Mouse (Mus musculus): ENCODE data around the gene Pbxip1. TPM values are rescaled to one million over a fixed set of nuclear protein-coding genes. Genes with fewer than 3 reads are reported as not detected.
"Not testable (repeated sequence)": the region's sequence is repeated elsewhere in the genome, so short reads cannot be mapped to it uniquely, and the experiment has no call there.

Pbxip1 gene
- polyA plus RNA-seq, 1 experiment from 2014 or later = 40.4 TPM

DNA sequence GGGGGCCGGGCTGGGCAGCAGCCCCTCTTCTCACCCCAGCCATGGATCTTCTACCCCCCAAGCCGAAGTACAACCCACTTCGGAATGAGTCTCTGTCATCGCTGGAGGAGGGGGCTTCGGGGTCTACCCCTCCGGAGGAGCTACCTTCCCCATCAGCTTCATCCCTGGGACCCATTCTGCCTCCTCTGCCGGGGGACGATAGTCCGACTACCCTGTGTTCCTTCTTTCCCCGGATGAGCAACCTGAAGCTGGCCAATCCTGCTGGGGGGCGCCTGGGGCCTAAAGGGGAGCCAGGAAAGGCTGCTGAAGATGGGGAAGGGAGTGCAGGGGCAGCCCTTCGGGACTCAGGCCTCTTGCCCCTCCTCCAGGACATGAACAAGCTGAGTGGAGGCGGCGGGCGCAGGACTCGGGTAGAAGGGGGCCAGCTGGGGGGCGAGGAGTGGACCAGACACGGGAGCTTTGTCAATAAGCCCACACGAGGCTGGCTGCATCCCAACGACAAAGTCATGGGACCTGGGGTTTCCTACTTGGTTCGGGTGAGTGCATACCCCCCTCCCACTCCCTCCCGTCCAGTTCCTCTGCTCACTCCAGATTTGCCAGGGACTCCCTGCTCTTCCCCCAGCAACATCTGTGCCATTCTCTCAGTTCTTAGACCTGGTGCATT lies 14.6 kb upstream of the Pbxip1 start:
- Histone ChIP-seq H3K4me1 (peaks cover 49% of the 10 kb centered on the region), H3K27ac (replicated peaks) (peak overlapping the region; percentile 98), H3K9me3 (replicated peaks) (no peaks in the 10 kb centered on the region), H3K4me3 (replicated peaks) (peak overlapping the region; percentile 53), H3K27me3 (no peaks in the 10 kb centered on the region), H3K4me2 (replicated peaks) (peak overlapping the region; percentile 80), H3K36me3 (peaks cover 34% of the 10 kb centered on the region), H3K9ac (peak overlapping the region; percentile 58)
- ATAC-seq (ENCODE audit: insufficient number of reproducible peaks, low FRiP score, low TSS enrichment, low read depth) = no peak
- 7% methylated on average over 22 of the region's 22 CpGs for WGBS

DNA sequence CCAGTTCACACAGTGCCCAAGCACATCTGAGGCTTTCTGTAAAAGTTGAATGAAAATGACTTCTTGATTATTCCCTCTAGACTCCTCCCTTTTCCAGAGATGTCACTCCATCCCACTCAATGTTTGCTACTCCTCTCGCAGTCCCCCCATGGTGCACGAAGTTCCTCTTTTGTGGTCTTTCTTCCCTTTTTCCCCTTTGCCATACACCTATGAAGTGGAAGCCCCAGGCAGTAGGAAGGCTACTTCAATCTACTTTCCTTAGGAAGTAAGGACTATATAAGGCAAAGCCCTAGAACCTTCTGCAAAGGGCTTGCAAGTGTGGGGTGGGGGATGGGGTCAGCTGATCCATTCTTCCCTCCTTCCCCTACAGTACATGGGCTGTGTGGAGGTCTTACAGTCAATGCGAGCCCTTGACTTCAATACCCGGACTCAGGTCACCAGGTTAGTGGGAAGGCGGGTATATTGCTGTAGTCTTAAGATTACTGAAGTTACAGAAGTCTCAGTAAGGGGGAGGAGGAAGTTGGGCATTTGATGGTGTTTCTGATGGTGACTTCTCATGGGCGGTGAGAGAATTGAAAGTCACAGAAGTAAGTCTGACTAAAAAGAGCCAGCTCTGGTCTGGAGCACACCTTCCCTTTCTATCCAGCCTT lies 13.8 kb upstream of the Pbxip1 start:
- peak overlapping the region; percentile 53 for H3K4me3 ChIP-seq (replicated peaks)
- H3K9ac ChIP-seq = no peak overlapping the region; the same call in 1 of the 2 replicates
- H3K27ac ChIP-seq (replicated peaks) = peak overlapping the region; percentile 98; the same call in 1 of the 2 replicates
- H3K36me3 ChIP-seq = peaks cover 41% of the 10 kb centered on the region
- H3K27me3 ChIP-seq = no peaks in the 10 kb centered on the region
- H3K4me2 ChIP-seq (replicated peaks) = peak overlapping the region; percentile 80
- ATAC-seq (ENCODE audit: insufficient number of reproducible peaks, low FRiP score, low TSS enrichment, low read depth) = no peak
- peaks cover 44% of the 10 kb centered on the region for H3K4me1 ChIP-seq
- 69% methylated on average over 6 of the region's 6 CpGs for WGBS
- H3K9me3 ChIP-seq (replicated peaks) = no peaks in the 10 kb centered on the region

DNA sequence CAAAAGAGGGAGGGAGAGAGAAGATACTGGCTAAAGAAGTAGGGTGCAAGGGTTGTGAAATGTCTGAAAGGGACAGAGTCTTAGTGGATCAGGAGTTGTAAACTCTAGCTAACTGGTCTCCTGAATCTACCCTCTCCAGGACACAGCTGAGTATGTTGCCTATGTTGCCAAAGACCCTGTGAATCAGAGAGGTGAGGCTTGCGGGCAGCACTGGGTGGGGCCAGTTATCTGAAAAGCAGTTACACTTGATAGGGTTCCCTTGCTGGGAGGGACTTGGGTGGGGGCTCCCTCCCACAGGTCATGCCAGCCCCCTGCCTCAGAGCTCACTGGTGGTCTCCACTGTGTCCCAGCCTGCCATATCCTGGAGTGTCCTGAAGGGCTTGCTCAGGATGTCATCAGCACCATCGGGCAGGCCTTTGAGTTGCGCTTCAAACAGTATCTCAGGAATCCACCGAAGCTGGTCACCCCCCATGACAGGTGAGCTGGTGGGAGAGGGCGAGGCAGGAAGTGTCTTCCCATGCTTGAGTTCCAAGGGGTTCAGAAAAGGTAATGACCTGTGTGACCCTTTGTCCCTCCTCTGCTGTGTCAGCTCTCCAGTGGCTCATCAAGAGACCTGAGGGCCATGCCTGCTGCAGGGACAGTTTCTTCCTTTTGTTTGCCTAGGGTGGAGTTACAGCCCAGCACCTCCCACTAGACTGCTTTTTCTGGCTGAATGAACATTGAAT lies 11.9 kb upstream of the Pbxip1 start:
- Histone ChIP-seq H3K27ac (replicated peaks) (no peak overlapping the region), H3K9ac (no peak overlapping the region), H3K9me3 (replicated peaks) (no peaks in the 10 kb centered on the region), H3K4me3 (replicated peaks) (no peak overlapping the region), H3K36me3 (peaks cover 46% of the 10 kb centered on the region), H3K27me3 (no peaks in the 10 kb centered on the region), H3K4me1 (peaks cover 39% of the 10 kb centered on the region), H3K4me2 (replicated peaks) (no peak overlapping the region)
- ATAC-seq (ENCODE audit: insufficient number of reproducible peaks, low FRiP score, low TSS enrichment, low read depth) = no peak
- WGBS = 91% methylated on average over 5 of the region's 5 CpGs

DNA sequence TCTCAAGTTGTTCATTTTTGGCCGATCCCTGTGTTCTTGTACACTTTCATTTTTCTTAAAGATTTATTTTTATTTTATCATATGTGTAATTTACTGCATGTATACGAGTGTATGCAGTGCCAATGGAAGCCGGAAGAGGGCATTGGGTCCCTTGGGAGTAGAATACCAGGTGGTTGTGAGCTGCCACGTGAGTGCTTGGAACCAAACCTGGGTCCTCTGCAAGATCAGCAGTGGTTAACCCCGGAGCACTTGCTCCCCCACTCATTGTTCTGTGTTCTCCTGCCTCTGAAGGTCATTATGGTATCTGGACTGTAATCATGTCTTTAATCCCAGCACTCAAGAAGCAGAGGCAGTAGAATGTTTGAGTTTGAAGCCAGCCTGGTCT lies 11.4 kb upstream of the Pbxip1 start:
- Histone ChIP-seq H3K4me3 (replicated peaks) (no peak overlapping the region), H3K27me3 (no peaks in the 10 kb centered on the region), H3K4me1 (peaks cover 34% of the 10 kb centered on the region), H3K4me2 (replicated peaks) (no peak overlapping the region), H3K9ac (no peak overlapping the region), H3K9me3 (replicated peaks) (no peaks in the 10 kb centered on the region), H3K36me3 (peaks cover 46% of the 10 kb centered on the region), H3K27ac (replicated peaks) (no peak overlapping the region)
- WGBS = 81% methylated on average over 5 of the region's 5 CpGs
- ATAC-seq (ENCODE audit: insufficient number of reproducible peaks, low FRiP score, low TSS enrichment, low read depth) = no peak

DNA sequence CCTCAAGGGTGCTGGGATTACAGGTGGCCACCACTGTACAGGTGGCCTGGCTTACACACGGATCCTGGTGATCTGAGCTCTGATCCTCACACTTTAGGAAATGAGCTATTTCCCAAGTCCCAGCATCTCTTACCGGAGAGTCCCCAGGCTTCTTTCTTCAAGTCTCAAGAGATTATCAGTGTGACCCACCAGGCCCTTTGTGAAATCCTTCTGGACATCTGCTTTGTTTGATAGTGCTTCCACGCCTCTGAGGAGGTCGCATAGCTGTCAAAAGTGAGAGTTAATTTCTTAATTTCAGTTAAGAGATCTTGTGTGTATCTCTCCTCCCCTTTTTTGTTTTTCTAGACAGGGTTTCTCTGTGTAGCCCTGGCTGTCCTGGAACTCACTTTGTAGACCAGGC lies 10.6 kb upstream of the Pbxip1 start:
- no peak overlapping the region for H3K4me2 ChIP-seq (replicated peaks)
- H3K27ac ChIP-seq (replicated peaks) = no peak overlapping the region
- H3K9me3 ChIP-seq (replicated peaks) = no peaks in the 10 kb centered on the region
- no peaks in the 10 kb centered on the region for H3K27me3 ChIP-seq
- H3K4me3 ChIP-seq (replicated peaks) = no peak overlapping the region
- H3K4me1 ChIP-seq = peaks cover 28% of the 10 kb centered on the region
- 90% methylated on average over 4 of the region's 4 CpGs for WGBS
- ATAC-seq (ENCODE audit: insufficient number of reproducible peaks, low FRiP score, low TSS enrichment, low read depth) = no peak
- no peak overlapping the region for H3K9ac ChIP-seq
- H3K36me3 ChIP-seq = peaks cover 46% of the 10 kb centered on the region

DNA sequence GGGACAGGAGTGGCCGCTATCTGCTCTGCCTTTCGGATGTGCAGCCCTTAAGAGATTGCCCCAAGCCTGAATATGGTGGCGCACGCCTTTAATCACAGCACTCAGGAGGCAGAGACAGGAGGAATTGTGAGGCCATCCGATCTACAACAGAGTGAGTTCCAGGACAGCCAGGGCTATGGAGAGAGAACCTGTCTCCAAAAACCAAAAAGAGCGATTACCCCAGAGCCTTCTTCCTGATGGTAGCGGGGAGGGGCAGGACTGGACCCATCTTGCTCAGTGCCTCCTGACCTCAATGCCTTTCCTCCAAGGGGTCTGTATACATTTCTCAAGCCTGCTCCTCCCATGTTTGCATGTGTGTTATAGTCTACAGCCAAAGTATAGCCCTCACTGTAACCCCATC lies 7.5 kb upstream of the Pbxip1 start:
- not testable (repeated sequence) for ATAC-seq (ENCODE audit: insufficient number of reproducible peaks, low FRiP score, low TSS enrichment, low read depth); H3K9ac ChIP-seq; H3K4me3 ChIP-seq (replicated peaks); H3K9me3 ChIP-seq (replicated peaks); H3K4me2 ChIP-seq (replicated peaks); H3K27me3 ChIP-seq; H3K27ac ChIP-seq (replicated peaks)
- Histone ChIP-seq H3K4me1 (peaks cover 17% of the 10 kb centered on the region), H3K36me3 (peaks cover 59% of the 10 kb centered on the region)
- 91% methylated on average over 7 of the region's 7 CpGs for WGBS

DNA sequence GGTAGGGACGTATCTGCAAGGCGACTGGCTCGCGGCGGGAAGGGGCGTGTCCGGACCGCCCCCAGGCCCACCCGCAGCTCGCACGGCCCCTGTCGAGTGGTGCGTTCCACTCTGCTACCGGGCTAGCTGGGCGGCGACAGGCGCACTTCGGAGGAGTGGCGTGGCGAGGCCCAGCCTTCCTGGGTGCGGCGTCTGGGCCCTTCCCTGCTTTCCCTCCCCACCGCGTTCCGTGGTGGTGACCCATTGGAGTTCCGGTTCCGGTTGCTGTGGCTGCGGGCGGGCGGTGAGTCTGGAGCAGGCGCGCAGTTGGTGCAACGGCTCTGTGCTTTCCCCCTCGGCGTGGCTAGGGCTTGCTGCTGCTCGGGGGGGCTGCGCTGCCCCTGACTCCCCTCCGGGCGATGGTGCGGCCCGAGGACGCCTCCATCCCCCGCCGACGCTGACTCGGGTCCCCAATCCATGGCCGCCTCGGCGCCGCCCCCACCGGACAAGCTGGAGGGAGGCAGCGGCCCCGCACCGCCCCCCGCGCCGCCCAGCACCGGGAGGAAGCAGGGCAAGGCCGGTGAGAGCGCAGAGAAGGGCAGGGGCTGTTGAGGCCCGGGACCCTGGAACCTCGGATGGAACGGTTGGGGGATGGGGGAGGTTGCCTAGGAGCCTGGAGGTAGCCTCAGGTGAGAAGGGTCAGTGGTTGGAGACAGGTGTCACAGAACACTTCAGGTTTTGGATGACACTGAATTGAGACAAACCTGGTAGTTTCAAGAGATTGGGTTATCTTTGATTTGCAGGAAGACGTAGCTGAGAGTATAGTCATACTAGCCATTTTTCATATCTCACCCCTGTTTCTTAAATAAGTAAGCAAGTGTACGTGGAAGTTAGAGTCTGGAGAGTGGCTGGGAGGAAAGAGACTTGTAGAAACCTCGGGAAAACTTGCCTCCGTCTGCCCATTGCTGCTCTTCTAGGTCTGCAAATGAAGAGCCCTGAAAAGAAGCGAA lies 6.0 kb upstream of the Pbxip1 start, which contains the start of gene Pygo2:
Gene Pygo2 (plus strand): TSS at position 44 of the 989 bp plus-strand sequence.
- H3K36me3 ChIP-seq = peaks cover 53% of the 10 kb centered on the region
- H3K4me1 ChIP-seq = peaks cover 23% of the 10 kb centered on the region
- H3K4me2 ChIP-seq (replicated peaks) = peak within 1 kb of the TSS; percentile 71
- H3K27ac ChIP-seq (replicated peaks) = peak within 1 kb of the TSS; percentile 94
- no peaks in the 10 kb centered on the region for H3K27me3 ChIP-seq
- peak; percentile 96 for ATAC-seq (ENCODE audit: insufficient number of reproducible peaks, low FRiP score, low TSS enrichment, low read depth)
- 2% methylated on average over 68 of the region's 68 CpGs for WGBS
- no peaks in the 10 kb centered on the region for H3K9me3 ChIP-seq (replicated peaks)
- peak within 1 kb of the TSS; percentile 88 for H3K9ac ChIP-seq
- H3K4me3 ChIP-seq (replicated peaks) = peak within 1 kb of the TSS; percentile 97

DNA sequence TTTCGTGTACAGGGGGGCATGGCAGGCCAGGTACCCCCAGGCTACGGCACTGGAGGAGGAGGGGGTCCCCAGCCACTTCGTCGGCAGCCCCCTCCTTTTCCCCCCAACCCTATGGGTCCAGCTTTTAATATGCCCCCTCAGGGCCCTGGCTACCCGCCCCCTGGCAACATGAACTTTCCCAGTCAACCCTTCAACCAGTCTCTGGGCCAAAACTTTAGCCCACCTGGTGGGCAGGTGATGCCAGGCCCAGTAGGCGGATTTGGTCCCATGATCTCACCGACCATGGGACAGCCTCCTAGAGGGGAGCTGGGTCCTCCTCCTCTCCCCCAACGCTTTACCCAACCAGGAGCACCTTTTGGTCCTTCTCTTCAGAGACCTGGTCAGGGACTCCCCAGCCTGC lies 3.9 kb upstream of the Pbxip1 start:
- no peak for ATAC-seq (ENCODE audit: insufficient number of reproducible peaks, low FRiP score, low TSS enrichment, low read depth)
- no peaks in the 10 kb centered on the region for H3K27me3 ChIP-seq

DNA sequence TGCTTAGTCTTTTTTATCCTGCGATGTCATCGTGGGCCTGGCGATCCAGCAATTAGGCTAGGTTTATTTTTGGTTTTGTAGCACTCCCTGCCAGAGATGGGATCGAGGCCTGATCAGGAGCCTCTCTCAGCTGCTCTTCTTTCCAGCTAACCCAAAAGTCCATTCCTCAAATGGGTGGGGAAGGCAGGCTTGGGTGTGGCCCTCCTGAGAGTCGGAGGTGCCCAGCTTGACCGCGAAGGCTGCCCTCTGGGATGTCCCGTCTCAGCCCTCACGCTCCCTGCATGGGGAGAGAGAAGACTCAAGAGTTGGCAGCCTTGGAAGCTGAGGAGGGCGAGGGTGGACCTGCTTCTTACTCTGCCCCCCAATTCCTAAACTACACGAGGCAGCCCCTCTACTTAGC lies 2.0 kb upstream of the Pbxip1 start:
- no peak overlapping the region for H3K4me2 ChIP-seq (replicated peaks)

More for the DNA sequence above, 3.9 kb upstream of the Pbxip1 start:
- WGBS = 91% methylated on average over 8 of the region's 8 CpGs
- H3K36me3 ChIP-seq = peaks cover 32% of the 10 kb centered on the region
- no peak overlapping the region for H3K4me2 ChIP-seq (replicated peaks)
- H3K4me3 ChIP-seq (replicated peaks) = no peak overlapping the region
- peaks cover 34% of the 10 kb centered on the region for H3K4me1 ChIP-seq
- H3K9me3 ChIP-seq (replicated peaks) = no peaks in the 10 kb centered on the region
- H3K27ac ChIP-seq (replicated peaks) = no peak overlapping the region
- H3K9ac ChIP-seq = no peak overlapping the region

DNA sequence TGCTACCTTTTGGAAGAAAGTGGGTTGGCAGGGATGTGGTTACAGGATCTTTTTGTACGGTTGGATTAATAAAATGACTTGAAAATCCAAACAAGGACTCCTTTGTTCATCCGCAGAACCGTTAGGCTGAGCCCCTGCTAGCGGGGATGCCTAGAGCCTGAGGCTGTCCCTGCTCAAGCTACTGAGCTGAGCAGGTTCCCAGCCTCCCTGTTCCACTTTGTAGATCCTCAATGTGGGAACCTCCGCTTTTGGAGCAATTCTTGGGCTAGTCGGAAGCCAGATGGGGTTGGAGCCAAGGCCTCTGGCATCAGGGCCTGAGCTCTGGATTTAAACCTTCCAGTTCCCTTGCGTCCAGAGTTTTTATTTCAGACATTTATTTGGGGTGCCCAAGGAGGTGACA lies 1.5 kb upstream of the Pbxip1 start:
- peaks cover 34% of the 10 kb centered on the region for H3K4me1 ChIP-seq
- peak overlapping the region; percentile 34; the same call in 1 of the 2 replicates for H3K27ac ChIP-seq (replicated peaks)
- ATAC-seq (ENCODE audit: insufficient number of reproducible peaks, low FRiP score, low TSS enrichment, low read depth) = no peak
- H3K9ac ChIP-seq = no peak overlapping the region
- H3K9me3 ChIP-seq (replicated peaks) = no peaks in the 10 kb centered on the region
- no peak overlapping the region for H3K4me3 ChIP-seq (replicated peaks)
- H3K27me3 ChIP-seq = no peaks in the 10 kb centered on the region
- no peak overlapping the region for H3K4me2 ChIP-seq (replicated peaks)
- 48% methylated on average over 7 of the region's 7 CpGs for WGBS
- H3K36me3 ChIP-seq = peaks cover 26% of the 10 kb centered on the region

More for the DNA sequence above, 2.0 kb upstream of the Pbxip1 start:
- no peak for ATAC-seq (ENCODE audit: insufficient number of reproducible peaks, low FRiP score, low TSS enrichment, low read depth)
- H3K4me3 ChIP-seq (replicated peaks) = no peak overlapping the region
- H3K27me3 ChIP-seq = no peaks in the 10 kb centered on the region
- WGBS = 68% methylated on average over 11 of the region's 11 CpGs
- peaks cover 26% of the 10 kb centered on the region for H3K36me3 ChIP-seq
- H3K27ac ChIP-seq (replicated peaks) = peak overlapping the region; percentile 34; the same call in 1 of the 2 replicates
- H3K9ac ChIP-seq = no peak overlapping the region
- no peaks in the 10 kb centered on the region for H3K9me3 ChIP-seq (replicated peaks)
- H3K4me1 ChIP-seq = peaks cover 34% of the 10 kb centered on the region

All from embryonic facial prominence, embryonic 15.5 days (tissue).